Mouse (Mus musculus): ENCODE measurements around the gene Ifna13. TPM values are rescaled to one million over a fixed set of nuclear protein-coding genes. Genes with fewer than 3 reads are reported as not detected.

Ifna13 gene
- not detected in 2 replicates for polyA plus RNA-seq (2016; fragmentation: Nextera tagmentation; extraction: Ambion mirVana)

GRCm38 (mm10) chr4:88644359-88644758, at the start of gene Ifna13:
Gene Ifna13 (minus strand): TSS chr4:88644459.
- Histone ChIP-seq H3K36me3 (no peaks in the 10 kb centered on the region), H3K9me3 (replicated peaks) (no peaks in the 10 kb centered on the region), H3K27ac (no peak within 1 kb of the TSS), H3K4me3 (no peak within 1 kb of the TSS), H3K4me1 (no peaks in the 10 kb centered on the region), H3K9ac (no peak within 1 kb of the TSS), H3K4me2 (no peak within 1 kb of the TSS), H3K27me3 (replicated peaks) (no peaks in the 10 kb centered on the region)
- WGBS (ENCODE audit: insufficient replicate concordance) = 35% methylated on average over 2 of the region's 2 CpGs
- no peak for ATAC-seq

GRCm38 (mm10) chr4:88693392-88693791, 49.1 kb upstream of the Ifna13 start:
- no peak for ATAC-seq
- Histone ChIP-seq H3K4me3 (no peak overlapping the region), H3K4me1 (no peaks in the 10 kb centered on the region), H3K36me3 (no peaks in the 10 kb centered on the region), H3K27ac (no peak overlapping the region), H3K4me2 (no peak overlapping the region), H3K27me3 (replicated peaks) (peaks cover 11% of the 10 kb centered on the region; the same call in 1 of the 2 replicates), H3K9me3 (replicated peaks) (no peaks in the 10 kb centered on the region), H3K9ac (no peak overlapping the region)
- WGBS (ENCODE audit: insufficient replicate concordance) = 42% methylated on average over 2 of the region's 2 CpGs

- 41% methylated on average over 1 of the region's 1 CpGs for WGBS (ENCODE audit: insufficient replicate concordance)
- no peaks in the 10 kb centered on the region for H3K36me3 ChIP-seq
- no peak overlapping the region for H3K27ac ChIP-seq
- no peak overlapping the region for H3K4me3 ChIP-seq
- H3K9me3 ChIP-seq (replicated peaks) = no peaks in the 10 kb centered on the region
- no peak overlapping the region for H3K9ac ChIP-seq
- no peak overlapping the region for H3K4me2 ChIP-seq
- H3K4me1 ChIP-seq = no peaks in the 10 kb centered on the region
- peaks cover 11% of the 10 kb centered on the region; the same call in 1 of the 2 replicates for H3K27me3 ChIP-seq (replicated peaks)
- no peak for ATAC-seq
These were observed 48.3 kb upstream of the Ifna13 start for GRCm38 (mm10) chr4:88692537-88692936.

GRCm38 (mm10) chr4:88691259-88691658, 47.0 kb upstream of the Ifna13 start, which contains the start of gene Ifnab:
Gene Ifnab (minus strand): TSS chr4:88691359.
- Histone ChIP-seq H3K27me3 (replicated peaks) (peaks cover 11% of the 10 kb centered on the region; the same call in 1 of the 2 replicates), H3K9me3 (replicated peaks) (no peaks in the 10 kb centered on the region), H3K4me2 (no peak within 1 kb of the TSS), H3K36me3 (no peaks in the 10 kb centered on the region), H3K4me1 (no peaks in the 10 kb centered on the region), H3K4me3 (no peak within 1 kb of the TSS), H3K27ac (no peak within 1 kb of the TSS), H3K9ac (no peak within 1 kb of the TSS)
- 47% methylated on average over 2 of the region's 2 CpGs for WGBS (ENCODE audit: insufficient replicate concordance)
- no peak for ATAC-seq

GRCm38 (mm10) chr4:88683812-88684211, 39.6 kb upstream of the Ifna13 start, which contains the start of gene Ifna2:
Gene Ifna2 (minus strand): TSS chr4:88683912.
- Histone ChIP-seq H3K27me3 (replicated peaks) (no peaks in the 10 kb centered on the region), H3K9ac (no peak within 1 kb of the TSS), H3K4me3 (no peak within 1 kb of the TSS), H3K4me2 (no peak within 1 kb of the TSS), H3K4me1 (no peaks in the 10 kb centered on the region), H3K9me3 (replicated peaks) (no peaks in the 10 kb centered on the region), H3K36me3 (no peaks in the 10 kb centered on the region), H3K27ac (no peak within 1 kb of the TSS)
- 85% methylated on average over 1 of the region's 1 CpGs for WGBS (ENCODE audit: insufficient replicate concordance)
- ATAC-seq = no peak

GRCm38 (mm10) chr4:88681353-88681752, 37.1 kb upstream of the Ifna13 start:
- Histone ChIP-seq H3K9ac (no peak overlapping the region), H3K4me1 (no peaks in the 10 kb centered on the region), H3K4me2 (no peak overlapping the region), H3K27ac (no peak overlapping the region), H3K4me3 (no peak overlapping the region), H3K36me3 (no peaks in the 10 kb centered on the region), H3K27me3 (replicated peaks) (no peaks in the 10 kb centered on the region), H3K9me3 (replicated peaks) (no peaks in the 10 kb centered on the region)
- 52% methylated on average over 3 of the region's 3 CpGs for WGBS (ENCODE audit: insufficient replicate concordance)
- ATAC-seq = no peak

GRCm38 (mm10) chr4:88680362-88680761, 36.1 kb upstream of the Ifna13 start:
- no peak overlapping the region for H3K4me2 ChIP-seq
- 31% methylated on average over 8 of the region's 8 CpGs for WGBS (ENCODE audit: insufficient replicate concordance)

GRCm38 (mm10) chr4:88676824-88677223, 32.6 kb upstream of the Ifna13 start, which contains the start of gene Ifna16:
Gene Ifna16 (minus strand): TSS chr4:88676924.
- WGBS (ENCODE audit: insufficient replicate concordance) = 68% methylated on average over 1 of the region's 1 CpGs

More at GRCm38 (mm10) chr4:88680362-88680761, 36.1 kb upstream of the Ifna13 start:
- Histone ChIP-seq H3K9me3 (replicated peaks) (no peaks in the 10 kb centered on the region), H3K4me1 (no peaks in the 10 kb centered on the region), H3K27me3 (replicated peaks) (no peaks in the 10 kb centered on the region), H3K36me3 (no peaks in the 10 kb centered on the region), H3K9ac (no peak overlapping the region), H3K27ac (no peak overlapping the region), H3K4me3 (no peak overlapping the region)
- ATAC-seq = no peak

GRCm38 (mm10) chr4:88655461-88655860, 11.2 kb upstream of the Ifna13 start:
- no peaks in the 10 kb centered on the region for H3K9me3 ChIP-seq (replicated peaks)
- no peak overlapping the region for H3K4me3 ChIP-seq
- H3K36me3 ChIP-seq = no peaks in the 10 kb centered on the region
- WGBS (ENCODE audit: insufficient replicate concordance) = 21% methylated on average over 1 of the region's 1 CpGs
- no peak for ATAC-seq
- H3K27ac ChIP-seq = no peak overlapping the region
- H3K4me1 ChIP-seq = no peaks in the 10 kb centered on the region
- H3K4me2 ChIP-seq = no peak overlapping the region
- no peaks in the 10 kb centered on the region for H3K27me3 ChIP-seq (replicated peaks)
- no peak overlapping the region for H3K9ac ChIP-seq

More at GRCm38 (mm10) chr4:88676824-88677223, 32.6 kb upstream of the Ifna13 start, which contains the start of gene Ifna16:
- Histone ChIP-seq H3K4me2 (no peak within 1 kb of the TSS), H3K27me3 (replicated peaks) (no peaks in the 10 kb centered on the region), H3K4me1 (no peaks in the 10 kb centered on the region), H3K4me3 (no peak within 1 kb of the TSS), H3K36me3 (no peaks in the 10 kb centered on the region), H3K27ac (no peak within 1 kb of the TSS), H3K9ac (no peak within 1 kb of the TSS), H3K9me3 (replicated peaks) (no peaks in the 10 kb centered on the region)
- ATAC-seq = no peak

- Histone ChIP-seq H3K27me3 (replicated peaks) (no peaks in the 10 kb centered on the region), H3K27ac (no peak overlapping the region), H3K4me2 (no peak overlapping the region), H3K36me3 (no peaks in the 10 kb centered on the region), H3K4me3 (no peak overlapping the region), H3K9me3 (replicated peaks) (no peaks in the 10 kb centered on the region), H3K9ac (no peak overlapping the region), H3K4me1 (no peaks in the 10 kb centered on the region)
- 64% methylated on average over 3 of the region's 3 CpGs for WGBS (ENCODE audit: insufficient replicate concordance)
- ATAC-seq = no peak
These were observed 9.4 kb upstream of the Ifna13 start for GRCm38 (mm10) chr4:88653644-88654043.

GRCm38 (mm10) chr4:88642526-88642925, 1.7 kb downstream of the Ifna13 start:
- H3K4me3 ChIP-seq = no peak overlapping the region
- H3K36me3 ChIP-seq = no peaks in the 10 kb centered on the region
- H3K4me2 ChIP-seq = no peak overlapping the region
- no peaks in the 10 kb centered on the region for H3K4me1 ChIP-seq
- no peak for ATAC-seq
- H3K27me3 ChIP-seq (replicated peaks) = no peaks in the 10 kb centered on the region
- 23% methylated on average over 2 of the region's 2 CpGs for WGBS (ENCODE audit: insufficient replicate concordance)
- no peak overlapping the region for H3K9ac ChIP-seq
- no peak overlapping the region for H3K27ac ChIP-seq
- H3K9me3 ChIP-seq (replicated peaks) = no peaks in the 10 kb centered on the region

GRCm38 (mm10) chr4:88641077-88641831, 3.0 kb downstream of the Ifna13 start:
- H3K4me2 ChIP-seq = peak overlapping the region; percentile 54
- no peak overlapping the region for H3K27ac ChIP-seq
- peak; percentile 84 for ATAC-seq
- no peaks in the 10 kb centered on the region for H3K9me3 ChIP-seq (replicated peaks)
- no peaks in the 10 kb centered on the region for H3K36me3 ChIP-seq
- H3K4me1 ChIP-seq = no peaks in the 10 kb centered on the region
- H3K9ac ChIP-seq = no peak overlapping the region
- H3K4me3 ChIP-seq = peak overlapping the region; percentile 37
- no peaks in the 10 kb centered on the region for H3K27me3 ChIP-seq (replicated peaks)
- 25% methylated on average over 11 of the region's 11 CpGs for WGBS (ENCODE audit: insufficient replicate concordance)
